Mouse (Mus musculus): Measurements from ENCODE around the gene Ralgapa2.
A peak's percentile ranks its signal among the peaks of the same experiment; 100 is the strongest.

The Ralgapa2 gene

GRCm38 (mm10) chr2:146511911-146512580, at the start of gene Ralgapa2:
Gene Ralgapa2 (minus strand): TSS chr2:146512344.
- peak; percentile 98 to 99 for DNase-seq (ENCODE audit: low spot score in 2 of 2)

DNA sequence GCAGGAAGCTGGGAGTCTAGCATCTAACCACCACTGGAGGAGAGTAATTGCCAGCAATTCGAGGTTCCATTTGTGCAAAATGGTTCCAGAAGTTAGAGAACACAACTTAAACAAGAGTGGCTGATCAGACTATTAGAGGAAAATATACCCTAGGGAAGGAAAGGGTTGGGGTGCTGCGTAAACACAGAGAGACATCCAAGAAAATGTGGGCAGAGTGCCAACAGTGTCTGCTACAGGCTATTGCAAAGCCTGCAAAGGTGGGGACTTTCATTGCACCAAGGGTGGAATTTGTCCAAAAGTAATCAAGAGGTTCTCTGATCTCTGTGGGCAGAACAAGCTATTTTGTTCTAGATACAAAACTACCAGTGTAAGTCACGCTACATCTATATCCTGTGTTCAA, 49.4 kb upstream of the Ralgapa2 start:
- no peak for DNase-seq (ENCODE audit: low spot score in 2 of 2)

DNA sequence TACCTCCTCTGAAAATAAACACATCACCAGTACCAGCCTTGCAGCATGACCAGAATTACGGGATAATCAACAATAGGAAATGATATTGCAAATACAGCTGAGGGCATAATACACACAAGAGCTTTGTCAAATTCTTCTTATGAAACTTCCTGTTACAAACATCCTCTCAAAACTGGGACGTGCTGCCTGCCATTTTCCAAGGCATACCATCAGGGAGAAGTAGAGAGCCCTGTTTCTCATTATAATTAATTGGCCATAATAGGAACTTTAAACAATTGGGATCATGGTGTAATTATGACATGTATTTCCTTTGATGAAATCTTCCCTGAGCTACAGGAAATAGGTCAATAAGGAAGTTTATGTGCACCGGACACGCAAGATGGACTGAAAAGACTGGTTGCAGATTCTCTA, 48.5 kb upstream of the Ralgapa2 start:
- no peak for DNase-seq (ENCODE audit: low spot score in 2 of 2)

DNA sequence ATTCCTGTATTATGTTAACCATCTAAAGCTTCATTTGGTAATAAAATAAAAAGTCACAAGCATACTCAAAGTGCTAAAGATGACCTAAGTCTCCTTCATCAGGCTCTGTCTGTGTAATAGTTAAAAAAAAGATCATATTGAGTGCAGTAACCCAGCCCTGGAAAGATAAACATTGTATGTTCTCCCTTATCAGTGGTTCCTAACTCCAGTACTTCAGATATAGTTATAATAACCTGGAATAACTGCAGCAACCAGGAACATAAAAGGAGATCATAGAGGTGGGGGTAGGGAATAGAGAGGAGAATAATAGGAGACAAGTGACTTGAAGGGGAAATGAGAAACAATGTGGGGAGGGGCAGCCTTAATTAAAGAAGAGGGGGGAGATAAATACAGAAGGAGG, 44.0 kb upstream of the Ralgapa2 start:
- no peak for DNase-seq (ENCODE audit: low spot score in 2 of 2)

- DNase-seq (ENCODE audit: low spot score in 2 of 2) = no peak
Measured at GRCm38 (mm10) chr2:146555351-146555750, 43.2 kb upstream of the Ralgapa2 start.

DNA sequence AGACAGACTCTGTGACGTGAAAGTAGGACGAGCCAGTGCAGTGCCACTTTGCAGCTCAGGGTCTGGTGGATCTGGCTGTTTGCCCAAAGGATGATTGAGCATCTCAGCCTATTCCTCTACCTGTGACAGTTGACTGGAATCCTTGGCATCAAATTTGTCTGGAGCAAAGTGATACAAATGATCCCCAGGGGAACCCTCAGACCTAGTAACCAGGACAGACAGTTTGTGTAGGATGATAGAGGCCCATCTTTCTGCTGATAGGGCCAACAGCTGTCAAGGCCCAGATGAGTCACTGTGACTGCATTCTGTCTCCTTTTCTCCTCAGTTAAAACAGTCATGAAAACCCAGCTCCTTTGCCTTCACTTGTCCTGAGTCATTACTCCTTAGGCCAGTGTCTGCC, 41.6 kb upstream of the Ralgapa2 start:
- DNase-seq (ENCODE audit: low spot score in 2 of 2) = no peak

- no peak for DNase-seq (ENCODE audit: low spot score in 2 of 2)
Measured at GRCm38 (mm10) chr2:146551818-146552217, 39.7 kb upstream of the Ralgapa2 start.

GRCm38 (mm10) chr2:146549111-146549776, 37.1 kb upstream of the Ralgapa2 start:
- no peak for DNase-seq (ENCODE audit: low spot score in 2 of 2)

- peak in 1 of 2 experiments; percentile 51 for DNase-seq (ENCODE audit: low spot score in 2 of 2)
Measured at GRCm38 (mm10) chr2:146544155-146544814, 32.1 kb upstream of the Ralgapa2 start.

- DNase-seq (ENCODE audit: low spot score in 2 of 2) = peak in 1 of 2 experiments; percentile 16
Measured at GRCm38 (mm10) chr2:146533118-146533949, 21.2 kb upstream of the Ralgapa2 start.

GRCm38 (mm10) chr2:146532493-146532892, 20.3 kb upstream of the Ralgapa2 start:
- no peak for DNase-seq (ENCODE audit: low spot score in 2 of 2)

DNA sequence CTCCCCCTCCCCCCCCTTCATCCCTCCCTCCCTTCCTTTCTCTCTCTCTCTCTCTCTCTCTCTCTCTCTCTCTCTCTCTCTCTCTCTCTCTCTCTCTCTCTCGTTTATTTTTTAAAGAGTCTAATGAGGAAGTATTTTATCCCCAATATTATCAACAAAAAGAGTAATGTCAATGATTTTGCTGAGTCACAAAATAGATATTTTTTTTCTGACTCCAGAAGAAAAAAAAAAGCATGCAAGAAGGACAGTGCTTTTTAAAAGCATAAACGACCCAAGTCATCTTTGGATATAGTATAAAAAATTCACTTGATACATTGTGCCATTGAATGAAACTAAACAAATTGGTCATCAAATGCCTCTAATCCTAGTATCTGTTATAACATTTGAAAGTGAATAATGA, 13.3 kb upstream of the Ralgapa2 start:
- DNase-seq (ENCODE audit: low spot score in 2 of 2) = no peak

- DNase-seq (ENCODE audit: low spot score in 2 of 2) = no peak
Measured at GRCm38 (mm10) chr2:146524685-146525415, 12.7 kb upstream of the Ralgapa2 start.

GRCm38 (mm10) chr2:146516894-146517293, 4.8 kb upstream of the Ralgapa2 start:
- DNase-seq (ENCODE audit: low spot score in 2 of 2) = no peak

- no peak for DNase-seq (ENCODE audit: low spot score in 2 of 2)
Measured at GRCm38 (mm10) chr2:146515081-146515480, 2.9 kb upstream of the Ralgapa2 start.

DNA sequence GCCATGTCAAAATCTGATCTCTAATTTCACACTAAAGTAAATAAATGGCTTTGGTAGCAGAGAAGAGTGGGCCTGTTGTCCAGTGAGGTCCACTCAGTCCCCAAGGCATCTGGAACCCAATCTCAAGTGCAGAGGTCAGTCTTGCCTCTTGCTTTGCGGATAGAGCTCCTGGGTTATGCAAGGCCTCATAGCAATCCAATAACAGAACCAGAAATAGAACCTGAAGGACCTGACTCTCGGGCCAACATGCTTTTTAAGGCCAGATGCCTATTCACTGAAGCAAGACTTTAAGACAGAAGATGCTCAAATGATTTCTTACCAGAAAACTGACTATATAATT, 407 bp upstream of the Ralgapa2 start:
- no peak for DNase-seq (ENCODE audit: low spot score in 2 of 2)

DNA sequence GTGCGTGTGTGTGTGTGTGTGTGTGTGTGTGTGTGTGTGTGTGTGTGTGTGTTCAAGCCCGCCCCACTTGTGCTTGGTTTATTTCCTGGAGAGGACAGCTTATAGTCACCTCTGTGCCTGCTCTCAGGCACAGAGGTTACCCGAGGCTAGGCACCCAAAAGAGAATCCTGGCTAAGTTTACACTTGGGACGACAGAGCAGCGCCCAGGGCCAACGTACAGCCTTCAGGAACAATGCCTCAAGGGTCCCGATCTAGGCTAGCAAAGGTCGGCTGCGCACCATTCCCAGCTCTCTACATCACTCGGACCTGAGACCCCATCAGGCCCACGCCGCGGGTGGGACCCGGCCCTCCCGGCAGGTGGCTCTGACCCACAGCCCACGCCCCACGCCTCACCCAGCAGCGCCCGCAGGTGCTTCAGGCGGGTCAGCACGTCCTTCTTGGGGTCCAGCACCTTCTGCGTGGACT, 711 bp downstream of the Ralgapa2 start:
- peak in 1 of 2 experiments; percentile 25 for DNase-seq (ENCODE audit: low spot score in 2 of 2)

GRCm38 (mm10) chr2:146510780-146511179, 1.4 kb downstream of the Ralgapa2 start:
- DNase-seq (ENCODE audit: low spot score in 2 of 2) = no peak

DNA sequence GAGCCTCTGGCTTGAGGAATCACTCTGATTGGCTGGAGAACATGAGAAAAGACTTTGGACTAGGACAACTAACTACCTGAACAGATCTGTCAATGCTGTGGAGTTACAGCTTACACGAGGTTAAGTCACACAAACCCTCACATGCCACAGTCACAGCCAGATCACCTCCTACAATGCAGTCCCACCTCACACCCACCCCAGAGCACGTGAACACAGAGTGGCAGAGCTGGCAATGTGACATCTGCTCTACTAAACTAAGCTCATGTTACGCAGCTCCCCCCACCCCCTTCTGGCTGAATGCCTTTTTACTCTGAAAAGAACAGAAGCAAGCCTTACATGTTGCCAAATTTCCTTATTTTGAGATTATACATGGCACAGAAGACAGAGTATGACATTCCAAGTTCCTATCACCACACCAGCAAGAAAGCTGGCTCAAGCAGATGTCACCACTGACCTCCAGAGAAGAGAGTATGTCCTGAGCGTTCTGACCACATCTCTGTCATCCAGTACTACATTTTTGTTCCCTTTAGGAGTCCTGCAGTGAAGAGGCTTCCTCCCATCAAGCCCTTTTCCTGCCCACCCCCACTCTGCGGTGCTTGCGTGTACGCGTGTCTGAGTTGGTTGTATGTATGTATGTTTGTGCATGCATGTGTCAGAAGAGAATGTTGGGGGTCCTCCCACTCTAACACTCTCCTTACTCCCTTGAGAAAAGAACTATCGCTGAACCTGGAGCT, 9.4 kb downstream of the Ralgapa2 start:
- DNase-seq (ENCODE audit: low spot score in 2 of 2) = peak in 1 of 2 experiments; percentile 61

- no peak for DNase-seq (ENCODE audit: low spot score in 2 of 2)
Measured at GRCm38 (mm10) chr2:146500067-146500466, 12.1 kb downstream of the Ralgapa2 start.

- no peak for DNase-seq (ENCODE audit: low spot score in 2 of 2)
Measured at GRCm38 (mm10) chr2:146499111-146499510, 13.0 kb downstream of the Ralgapa2 start.
